Mouse (Mus musculus) neural tube, embryonic 14.5 days (tissue): ENCODE measurements around the gene Dgcr2. TPM values are rescaled to one million over a fixed set of nuclear protein-coding genes. Genes with fewer than 3 reads are reported as not detected.

Source experiments
- ATAC-seq: fragments of 200-750 bp; cut with Nextera tagmentation; 2 replicates; pipeline ENCODE4 v1.8.0; 2017; ENCODE audit warnings: low read depth, mild to moderate bottlenecking, moderate TSS enrichment, moderate library complexity
- H3K27ac ChIP-seq: fragments of 300-500 bp; sonication (generic); 2 replicates; pipeline ENCODE4 v1.5.1; 2014; ENCODE audit warnings: low read depth, mild to moderate bottlenecking, control low read depth, low read length, moderate library complexity, mixed read lengths
- H3K27me3 ChIP-seq: fragments of 300-500 bp; sonication (generic); 2 replicates; pipeline ENCODE4 v1.6.1; 2014; ENCODE audit warnings: low read length; ENCODE audit not compliant: control insufficient read depth, insufficient read depth
- H3K36me3 ChIP-seq: fragments of 300-500 bp; sonication (generic); 2 replicates; pipeline ENCODE4 v1.6.1; 2014; ENCODE audit warnings: low read length, mixed read lengths; ENCODE audit not compliant: control insufficient read depth, insufficient read depth
- H3K4me1 ChIP-seq: fragments of 300-500 bp; sonication (generic); 2 replicates; pipeline ENCODE4 v1.6.1; 2014; ENCODE audit warnings: low read length; ENCODE audit not compliant: control insufficient read depth, insufficient read depth
- H3K4me2 ChIP-seq: fragments of 300-500 bp; sonication (generic); 2 replicates; pipeline ENCODE4 v1.6.1; 2014; ENCODE audit warnings: mild to moderate bottlenecking, low read depth, low read length, control low read depth
- H3K4me3 ChIP-seq: fragments of 300-500 bp; sonication (generic); 2 replicates; pipeline ENCODE4 v1.5.1; 2014; ENCODE audit warnings: low read depth, low read length, control low read depth, mixed read lengths
- H3K9ac ChIP-seq: fragments of 300-500 bp; sonication (generic); replicated peaks from 2 replicates; pipeline ENCODE4 v1.6.1; 2014; ENCODE audit warnings: low read depth, mild to moderate bottlenecking, control low read depth, low read length, mixed read lengths
- H3K9me3 ChIP-seq: fragments of 300-500 bp; sonication (generic); 2 replicates; pipeline ENCODE4 v1.6.1; 2016; ENCODE audit warnings: low read length; ENCODE audit not compliant: control insufficient read depth
- WGBS: fragments of 180-500 bp; shearing (Covaris S2); extraction: QIAGEN DNeasy Blood & Tissue Kit; methylation state at CpG from one replicate; pipeline ENCODE4 v1.1.7; 2014; 5-methylcytosine and 5-hydroxymethylcytosine counted together
- polyA plus RNA-seq: library from polyadenylated mRNA; unstranded; fragments of >200 nt; fragmentation: Nextera tagmentation; extraction: Ambion mirVana; gene quantifications from 2 replicates; pipeline ENCODE4 v1.2.1, GENCODE M21; 2014

The Dgcr2 gene
- polyA plus RNA-seq, 1 experiment from 2014 or later: 104 TPM

DNA sequence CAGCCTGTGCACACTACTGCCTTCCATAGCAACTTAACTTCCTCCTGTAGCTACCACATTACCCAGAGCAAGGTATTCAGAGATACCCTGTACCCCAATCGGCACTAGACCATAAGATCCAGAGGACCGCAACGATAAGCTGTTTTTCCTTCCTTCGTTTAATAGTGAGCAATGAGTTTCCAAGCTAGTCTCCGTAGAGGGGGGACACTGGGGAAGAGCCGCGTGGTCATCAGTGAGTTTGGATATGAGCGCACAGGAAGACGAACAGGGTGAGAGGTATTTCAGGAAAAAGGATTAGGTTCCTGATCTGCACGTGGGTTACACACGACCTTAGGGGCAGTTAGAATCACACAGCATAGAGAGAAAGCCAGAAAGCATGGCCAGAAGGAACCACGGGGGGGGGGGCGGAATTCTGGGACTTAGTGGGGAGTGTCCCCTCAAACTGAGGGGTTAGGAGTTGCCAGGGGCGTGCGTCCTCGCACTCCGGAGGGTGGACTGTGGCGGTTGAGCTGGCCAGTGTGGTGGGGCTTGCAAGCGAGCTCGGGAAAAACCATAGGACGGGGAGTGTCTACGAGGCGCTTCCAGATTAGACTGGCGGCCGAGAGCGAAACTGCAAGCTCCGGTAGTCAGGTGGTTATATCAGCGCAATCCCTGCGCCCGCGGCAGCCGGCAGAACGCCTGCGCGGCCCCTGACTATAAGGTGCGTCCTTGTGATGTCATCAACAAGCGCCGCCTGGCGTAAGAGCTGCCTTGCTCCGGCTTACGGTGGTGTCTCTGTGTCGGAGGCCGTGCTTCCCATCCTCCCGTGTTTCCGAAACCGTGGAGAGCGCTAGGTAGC lies 23.2 kb upstream of the Dgcr2 start:
- Histone ChIP-seq H3K4me1 (peaks cover 25% of the 10 kb centered on the region), H3K9ac (peak overlapping the region; percentile 92), H3K27me3 (peaks cover 6% of the 10 kb centered on the region; the same call in 1 of the 2 replicates), H3K9me3 (no peaks in the 10 kb centered on the region), H3K36me3 (peaks cover 11% of the 10 kb centered on the region), H3K4me2 (peak overlapping the region; percentile 98), H3K4me3 (peak overlapping the region; percentile 77), H3K27ac (peak overlapping the region; percentile 92)
- peak; percentile 94 for ATAC-seq
- WGBS: 2% methylated on average over 47 of the region's 47 CpGs

GRCm38 (mm10) chr16:17920586-17920985 lies 22.2 kb upstream of the Dgcr2 start:
- H3K27me3 ChIP-seq: peaks cover 16% of the 10 kb centered on the region
- no peak overlapping the region for H3K4me3 ChIP-seq
- H3K4me1 ChIP-seq: peaks cover 18% of the 10 kb centered on the region
- H3K9ac ChIP-seq: no peak overlapping the region; the same call in 1 of the 2 replicates
- H3K36me3 ChIP-seq: peaks cover 6% of the 10 kb centered on the region
- 13% methylated on average over 20 of the region's 20 CpGs for WGBS
- H3K4me2 ChIP-seq: peak overlapping the region; percentile 0; the same call in 1 of the 2 replicates
- H3K9me3 ChIP-seq: no peaks in the 10 kb centered on the region
- no peak for ATAC-seq
- no peak overlapping the region for H3K27ac ChIP-seq

- H3K36me3 ChIP-seq: no peaks in the 10 kb centered on the region
- no peak within 1 kb of the TSS for H3K27ac ChIP-seq
- H3K4me2 ChIP-seq: peak within 1 kb of the TSS; percentile 44
- peaks cover 12% of the 10 kb centered on the region for H3K4me1 ChIP-seq
- peak within 1 kb of the TSS; percentile 28 for H3K4me3 ChIP-seq
- peaks cover 42% of the 10 kb centered on the region for H3K27me3 ChIP-seq
- peak within 1 kb of the TSS; percentile 32; the same call in 1 of the 2 replicates for H3K9ac ChIP-seq
- 1% methylated on average over 98 of the region's 106 CpGs for WGBS
- H3K9me3 ChIP-seq: no peaks in the 10 kb centered on the region
- ATAC-seq: no peak
Measured at GRCm38 (mm10) chr16:17914307-17915249, 16.2 kb upstream of the Dgcr2 start, which contains the start of gene Gsc2. TSS of gene Gsc2 (minus strand) at chr16:17915059.

GRCm38 (mm10) chr16:17911052-17911595 lies 12.8 kb upstream of the Dgcr2 start, which contains the start of gene Ess2:
TSS of gene Ess2 (minus strand) at chr16:17911348.
- peaks cover 12% of the 10 kb centered on the region for H3K4me1 ChIP-seq
- H3K9me3 ChIP-seq: no peaks in the 10 kb centered on the region
- H3K36me3 ChIP-seq: peaks cover 22% of the 10 kb centered on the region
- peak; percentile 93 for ATAC-seq
- peak within 1 kb of the TSS; percentile 76 for H3K9ac ChIP-seq
- H3K4me2 ChIP-seq: peak within 1 kb of the TSS; percentile 63
- H3K4me3 ChIP-seq: peak within 1 kb of the TSS; percentile 66
- H3K27me3 ChIP-seq: peaks cover 36% of the 10 kb centered on the region
- WGBS: under 1% methylated on average over 34 of the region's 35 CpGs
- H3K27ac ChIP-seq: peak within 1 kb of the TSS; percentile 76

- H3K36me3 ChIP-seq: peaks cover 5% of the 10 kb centered on the region
- no peak overlapping the region for H3K9ac ChIP-seq
- no peak overlapping the region for H3K27ac ChIP-seq
- no peak overlapping the region for H3K4me3 ChIP-seq
- no peaks in the 10 kb centered on the region for H3K9me3 ChIP-seq
- H3K27me3 ChIP-seq: no peaks in the 10 kb centered on the region
- ATAC-seq: no peak
- H3K4me2 ChIP-seq: no peak overlapping the region
- H3K4me1 ChIP-seq: 0 out of 2 replicates have a peak, but pooled peaks cover 4% of the 10 kb centered on the region
Measured at GRCm38 (mm10) chr16:17896091-17896490, 2.3 kb downstream of the Dgcr2 start.

DNA sequence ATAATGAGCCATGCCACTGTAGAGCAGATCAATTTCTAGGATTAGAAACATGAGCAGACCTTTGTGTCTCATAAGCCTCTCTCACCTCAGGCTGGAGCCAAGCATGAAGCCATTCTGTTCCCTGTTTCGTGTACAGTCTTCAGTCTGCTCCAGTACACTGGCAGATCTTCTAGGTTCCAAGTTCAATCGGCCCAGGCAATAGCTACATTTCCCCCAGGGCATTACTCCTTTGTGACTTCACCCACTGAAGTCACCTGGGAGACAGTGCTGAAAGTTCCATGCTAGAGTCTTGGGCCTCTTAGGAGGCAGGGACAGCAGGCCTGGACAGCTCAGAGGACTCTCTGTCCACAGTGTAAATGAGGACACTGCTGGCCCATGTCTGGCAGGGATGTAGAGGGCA lies 4.4 kb downstream of the Dgcr2 start, which contains the start of gene Tssk1:
Tssk1 (plus strand) TSS at position 301 of the 400 bp plus-strand sequence.
- 89% methylated on average over 2 of the region's 2 CpGs for WGBS
- Histone ChIP-seq H3K4me2 (no peak within 1 kb of the TSS), H3K27ac (no peak within 1 kb of the TSS), H3K9ac (no peak within 1 kb of the TSS), H3K36me3 (no peaks in the 10 kb centered on the region), H3K4me3 (no peak within 1 kb of the TSS), H3K27me3 (no peaks in the 10 kb centered on the region), H3K9me3 (no peaks in the 10 kb centered on the region), H3K4me1 (peaks cover 17% of the 10 kb centered on the region)
- ATAC-seq: no peak

DNA sequence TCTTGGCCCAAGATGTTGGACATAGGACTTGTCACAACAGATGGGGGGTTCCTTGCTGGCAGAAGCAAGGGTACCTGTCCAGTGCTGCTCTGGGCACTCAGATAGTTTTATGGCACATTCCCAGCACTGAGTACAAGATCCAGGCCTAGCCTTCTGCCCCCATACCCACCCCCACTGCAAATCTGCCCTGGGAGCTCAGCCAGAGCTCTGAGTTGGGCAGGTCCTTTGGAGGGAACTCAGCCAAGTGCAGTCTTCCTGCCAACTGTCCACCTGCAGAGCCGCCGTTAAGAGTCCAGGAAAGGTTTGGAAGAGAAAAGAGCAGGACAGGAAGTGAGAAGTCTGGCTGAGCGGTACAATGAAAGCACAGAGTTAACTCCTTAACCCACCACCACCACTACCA lies 5.8 kb downstream of the Dgcr2 start:
- Histone ChIP-seq H3K9ac (no peak overlapping the region), H3K4me2 (no peak overlapping the region), H3K4me3 (no peak overlapping the region), H3K4me1 (peaks cover 17% of the 10 kb centered on the region), H3K36me3 (no peaks in the 10 kb centered on the region), H3K27me3 (no peaks in the 10 kb centered on the region), H3K9me3 (no peaks in the 10 kb centered on the region), H3K27ac (no peak overlapping the region)
- ATAC-seq: no peak
- WGBS: 61% methylated on average over 3 of the region's 3 CpGs

GRCm38 (mm10) chr16:17891567-17891959 lies 6.8 kb downstream of the Dgcr2 start, which contains the start of gene Gm20518:
TSS of gene Gm20518 (minus strand) at chr16:17891671.
- peak; percentile 97 for ATAC-seq
- peak within 1 kb of the TSS; percentile 97 for H3K27ac ChIP-seq
- no peaks in the 10 kb centered on the region for H3K36me3 ChIP-seq
- H3K9me3 ChIP-seq: no peaks in the 10 kb centered on the region
- peak within 1 kb of the TSS; percentile 90 for H3K9ac ChIP-seq
- H3K4me3 ChIP-seq: peak within 1 kb of the TSS; percentile 88
- peaks cover 17% of the 10 kb centered on the region for H3K4me1 ChIP-seq
- H3K4me2 ChIP-seq: peak within 1 kb of the TSS; percentile 77
- under 1% methylated on average over 38 of the region's 38 CpGs for WGBS
- H3K27me3 ChIP-seq: no peaks in the 10 kb centered on the region
